18 mouse cellular contexts compared by ENCODE assay signal in the genomic region with DNA sequence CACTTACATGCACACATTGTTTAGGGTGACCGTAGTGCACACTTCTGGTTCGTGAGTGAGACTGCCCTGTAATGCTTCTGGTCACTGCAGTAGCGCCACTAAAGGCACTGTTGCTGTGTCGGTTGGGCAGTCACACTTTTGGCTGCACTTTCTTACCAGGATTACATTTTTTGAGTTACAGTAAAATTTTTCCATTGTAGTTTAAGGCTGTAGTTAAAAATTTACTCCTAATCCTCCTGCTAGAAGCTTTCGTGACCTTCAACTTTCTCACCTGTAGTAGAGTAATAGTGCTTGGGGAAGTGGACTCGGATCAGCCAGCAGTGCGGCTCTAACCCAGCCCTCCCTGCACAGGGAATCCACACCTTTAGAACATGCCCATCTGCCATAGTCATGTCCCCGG.
"Had no signal": no experiment of that assay in that cellular context is flagged by ENCODE, and none has a peak within 500 bp of the region (broad histone marks: within the 10 kb centered on the region; RNA-seq: fewer than 3 reads in every experiment).

No protein-coding gene starts in this region.

- H3K4me2 ChIP-seq: liver, embryonic 11.5 days; liver, embryonic 15.5 days; lung, embryonic 15.5 days; midbrain, embryonic 13.5 days; neural tube, embryonic 13.5 days had no signal

- H3K4me1 ChIP-seq: liver, embryonic 15.5 days; lung, embryonic 15.5 days; midbrain, embryonic 10.5 days had no signal

- H3K9me3 ChIP-seq: liver, embryonic 15.5 days; lung, embryonic 15.5 days; megakaryocyte, embryonic 14.5 days; midbrain, embryonic 10.5 days; midbrain, embryonic 13.5 days; neural tube, embryonic 13.5 days had no signal

- H3K4me3 ChIP-seq: left cerebral cortex, adult 2 months; liver, embryonic 15.5 days; lung, embryonic 15.5 days; megakaryocyte, embryonic 14.5 days; midbrain, embryonic 10.5 days; midbrain, embryonic 13.5 days; myocyte; neural tube, embryonic 13.5 days had no signal

- H3K9ac ChIP-seq: liver, embryonic 15.5 days; lung, embryonic 15.5 days; midbrain, embryonic 13.5 days; neural tube, embryonic 13.5 days had no signal

- ATAC-seq: hindbrain, postnatal 0 days; inflammation-experienced regulatory T-cells, adult 6 months; midbrain, embryonic 13.5 days; midbrain, embryonic 16.5 days had no signal

- H3K27ac ChIP-seq: hindbrain, postnatal 0 days; left cerebral cortex, adult 2 months; liver, embryonic 15.5 days; lung, embryonic 15.5 days; midbrain, embryonic 10.5 days; midbrain, embryonic 13.5 days; neural tube, embryonic 13.5 days had no signal

- DNase-seq: layer of hippocampus, postnatal 36 days; lung, adult 18-20 months; lung, postnatal 10 days; lung, postnatal 36 days; thymus, adult 18-20 months; thymus, postnatal 36 days had no signal

- H3K36me3 ChIP-seq: lung, embryonic 15.5 days had no signal

- H3K27me3 ChIP-seq: liver, embryonic 15.5 days; lung, embryonic 15.5 days; megakaryocyte, embryonic 14.5 days; midbrain, embryonic 13.5 days; neural tube, embryonic 13.5 days had no signal
